Mouse (Mus musculus) heart, embryonic 14.5 days (tissue): ENCODE results near the gene Trem1. TPM values are rescaled to one million over a fixed set of nuclear protein-coding genes. Genes with fewer than 3 reads are reported as not detected.

ENCODE experiments used
- ATAC-seq: fragments of 200-750 bp; cut with Nextera tagmentation; 2 replicates; pipeline ENCODE4 v1.8.0; 2017; ENCODE audit warnings: low read depth, moderate TSS enrichment; ENCODE audit not compliant: insufficient number of reproducible peaks, insufficient read depth, low FRiP score
- H3K27ac ChIP-seq, 2 experiments: fragments of 200-500 bp in 1 of 2; fragments of 300-500 bp in 1 of 2; sonication (generic) in 1 of 2; replicated peaks in 1 of 2; 2 replicates each; pipeline ENCODE4 v1.5.1; 2012 to 2014; ENCODE audit warnings: low read depth in 2 of 2, low read length in 2 of 2, control low read depth in 1 of 2, mild to moderate bottlenecking in 1 of 2, mixed read lengths in 1 of 2; ENCODE audit not compliant: control insufficient read depth in 1 of 2, insufficient read depth in 1 of 2
- H3K27me3 ChIP-seq: fragments of 300-500 bp; sonication (generic); 2 replicates; pipeline ENCODE4 v1.6.1; 2014; ENCODE audit warnings: mild to moderate bottlenecking, low read length, control low read depth; ENCODE audit not compliant: control insufficient read depth, insufficient read depth
- H3K36me3 ChIP-seq: fragments of 300-500 bp; sonication (generic); 2 replicates; pipeline ENCODE4 v1.6.1; 2014; ENCODE audit warnings: mild to moderate bottlenecking, control low read depth, low read length, mixed read lengths; ENCODE audit not compliant: control insufficient read depth, insufficient read depth
- H3K4me1 ChIP-seq, 2 experiments: fragments of 200-500 bp in 1 of 2; fragments of 300-500 bp in 1 of 2; sonication (generic) in 1 of 2; 2 replicates each; pipeline ENCODE4 v1.6.1; 2012 to 2014; ENCODE audit warnings: low read length in 2 of 2, control low read depth in 1 of 2, mixed read lengths in 1 of 2; ENCODE audit not compliant: control insufficient read depth in 2 of 2, insufficient read depth in 2 of 2
- H3K4me2 ChIP-seq: fragments of 300-500 bp; sonication (generic); 2 replicates; pipeline ENCODE4 v1.6.1; 2014; ENCODE audit warnings: mild to moderate bottlenecking, low read length
- H3K4me3 ChIP-seq, 2 experiments: fragments of 200-500 bp in 1 of 2; fragments of 300-500 bp in 1 of 2; sonication (generic) in 1 of 2; 2 replicates each; pipeline ENCODE4 v1.5.1; 2012 to 2014; ENCODE audit warnings: low read length in 2 of 2, mild to moderate bottlenecking in 2 of 2, control low read depth in 1 of 2, low read depth in 1 of 2, moderate library complexity in 1 of 2; ENCODE audit not compliant: control insufficient read depth in 1 of 2, insufficient read depth in 1 of 2
- H3K9ac ChIP-seq: fragments of 300-500 bp; sonication (generic); 2 replicates; pipeline ENCODE4 v1.6.1; 2014; ENCODE audit warnings: mild to moderate bottlenecking, low read length
- H3K9me3 ChIP-seq: fragments of 300-500 bp; sonication (generic); 2 replicates; pipeline ENCODE4 v1.6.1; 2016; ENCODE audit warnings: low read length, control low read depth; ENCODE audit not compliant: control insufficient read depth
- WGBS: fragments of 180-500 bp; shearing (Covaris S2); extraction: QIAGEN DNeasy Blood & Tissue Kit; methylation state at CpG from one replicate; pipeline ENCODE4 v1.1.7; 2014; 5-methylcytosine and 5-hydroxymethylcytosine counted together
- polyA plus RNA-seq: library from polyadenylated mRNA; unstranded; fragments of >200 nt; fragmentation: Nextera tagmentation; extraction: Ambion mirVana; gene quantifications from 2 replicates; pipeline ENCODE4 v1.2.1, GENCODE M21; 2014

The Trem1 gene
- polyA plus RNA-seq, 1 experiment from 2014 or later: 0.11 TPM

GRCm38 (mm10) chr17:48268276-48268675 is 35.7 kb downstream of the Trem1 start:
- Histone ChIP-seq H3K9ac (no peak overlapping the region), H3K27me3 (no peaks in the 10 kb centered on the region), H3K36me3 (no peaks in the 10 kb centered on the region), H3K4me2 (no peak overlapping the region), H3K9me3 (no peaks in the 10 kb centered on the region), H3K27ac (no peak overlapping the region), H3K4me3 (no peak overlapping the region), H3K4me1 (no peaks in the 10 kb centered on the region)
- no peak for ATAC-seq

- Histone ChIP-seq H3K27me3 (no peaks in the 10 kb centered on the region), H3K4me2 (no peak overlapping the region), H3K9me3 (no peaks in the 10 kb centered on the region), H3K27ac (no peak overlapping the region), H3K4me1 (no peaks in the 10 kb centered on the region), H3K9ac (no peak overlapping the region), H3K4me3 (no peak overlapping the region), H3K36me3 (no peaks in the 10 kb centered on the region)
- WGBS: 63% methylated on average over 4 of the region's 4 CpGs
- no peak for ATAC-seq
These were observed 37.3 kb downstream of the Trem1 start for GRCm38 (mm10) chr17:48269833-48270232.

GRCm38 (mm10) chr17:48272158-48272557 is 39.6 kb downstream of the Trem1 start:
- H3K4me1 ChIP-seq: no peaks in the 10 kb centered on the region
- no peaks in the 10 kb centered on the region for H3K9me3 ChIP-seq
- H3K4me3 ChIP-seq: no peak overlapping the region
- no peak overlapping the region for H3K4me2 ChIP-seq
- WGBS: 43% methylated on average over 5 of the region's 5 CpGs
- H3K27me3 ChIP-seq: no peaks in the 10 kb centered on the region
- ATAC-seq: no peak
- no peak overlapping the region for H3K9ac ChIP-seq
- no peaks in the 10 kb centered on the region for H3K36me3 ChIP-seq
- no peak overlapping the region for H3K27ac ChIP-seq

GRCm38 (mm10) chr17:48272598-48272997 is 40.0 kb downstream of the Trem1 start:
- no peaks in the 10 kb centered on the region for H3K9me3 ChIP-seq
- no peak overlapping the region for H3K27ac ChIP-seq
- ATAC-seq: no peak
- 76% methylated on average over 4 of the region's 4 CpGs for WGBS
- no peaks in the 10 kb centered on the region for H3K27me3 ChIP-seq
- H3K4me1 ChIP-seq: no peaks in the 10 kb centered on the region
- H3K36me3 ChIP-seq: no peaks in the 10 kb centered on the region
- no peak overlapping the region for H3K4me2 ChIP-seq
- H3K4me3 ChIP-seq: no peak overlapping the region
- H3K9ac ChIP-seq: no peak overlapping the region

GRCm38 (mm10) chr17:48274098-48274497 is 41.5 kb downstream of the Trem1 start:
- Histone ChIP-seq H3K27ac (no peak overlapping the region), H3K4me2 (no peak overlapping the region), H3K36me3 (no peaks in the 10 kb centered on the region), H3K4me1 (no peaks in the 10 kb centered on the region), H3K27me3 (no peaks in the 10 kb centered on the region), H3K4me3 (no peak overlapping the region), H3K9ac (no peak overlapping the region), H3K9me3 (no peaks in the 10 kb centered on the region)
- ATAC-seq: no peak
- WGBS: 72% methylated on average over 4 of the region's 4 CpGs

GRCm38 (mm10) chr17:48274885-48275284 is 42.3 kb downstream of the Trem1 start:
- Histone ChIP-seq H3K4me2 (no peak overlapping the region), H3K36me3 (no peaks in the 10 kb centered on the region), H3K9ac (no peak overlapping the region), H3K9me3 (no peaks in the 10 kb centered on the region), H3K4me1 (no peaks in the 10 kb centered on the region), H3K27ac (no peak overlapping the region), H3K27me3 (no peaks in the 10 kb centered on the region), H3K4me3 (no peak overlapping the region)
- WGBS: 25% methylated on average over 6 of the region's 6 CpGs
- ATAC-seq: no peak

GRCm38 (mm10) chr17:48275736-48276135 is 43.2 kb downstream of the Trem1 start:
- H3K27ac ChIP-seq: no peak overlapping the region
- ATAC-seq: no peak
- 60% methylated on average over 7 of the region's 7 CpGs for WGBS
- H3K4me3 ChIP-seq: no peak overlapping the region
- no peak overlapping the region for H3K4me2 ChIP-seq
- no peak overlapping the region for H3K9ac ChIP-seq
- H3K9me3 ChIP-seq: no peaks in the 10 kb centered on the region
- H3K4me1 ChIP-seq: no peaks in the 10 kb centered on the region
- H3K36me3 ChIP-seq: no peaks in the 10 kb centered on the region
- H3K27me3 ChIP-seq: no peaks in the 10 kb centered on the region

GRCm38 (mm10) chr17:48278381-48278780 is 45.8 kb downstream of the Trem1 start:
- no peaks in the 10 kb centered on the region for H3K27me3 ChIP-seq
- no peak overlapping the region for H3K27ac ChIP-seq
- no peak overlapping the region for H3K9ac ChIP-seq
- no peak overlapping the region for H3K4me2 ChIP-seq
- no peak for ATAC-seq
- H3K36me3 ChIP-seq: no peaks in the 10 kb centered on the region
- no peaks in the 10 kb centered on the region for H3K9me3 ChIP-seq
- H3K4me3 ChIP-seq: no peak overlapping the region
- H3K4me1 ChIP-seq: peaks cover 0 to 4% of the 10 kb centered on the region in 2 experiments; a peak in 2 of 4 replicates
